In genomic region chr4:134913413-134913812, GRCm38 (mm10) we compare ENCODE assay signal across 8 mouse cellular contexts. TPM values are rescaled to one million over a fixed set of nuclear protein-coding genes. Genes with fewer than 3 reads are reported as not detected.
DNase-seq lines count a peak whose midpoint lies in the region; ATAC-seq and TF ChIP-seq lines count a peak whose summit lies in the region.

No protein-coding gene starts in this region.

- DNase-seq in 3T3-L1 (ENCODE audit: low read depth, low spot score): peak; percentile 85
- DNase-seq in Muller cell, postnatal 12 days (ENCODE audit: inconsistent ontology term): peak; percentile 21
- DNase-seq in cerebellum, postnatal 4 days (ENCODE audit: low spot score in 2 of 2): peak; percentile 49 to 75
- DNase-seq in gastrocnemius, postnatal 14 days: peak; percentile 72
- peak; percentile 74 for DNase-seq in kidney, adult 9 months
- DNase-seq in liver, postnatal 0 days: peak; percentile 90
- DNase-seq in thymus, postnatal 0 days (ENCODE audit: low spot score): peak; percentile 81

- no peaks in the 10 kb centered on the region for H3K9me3 ChIP-seq in liver, postnatal 0 days (ENCODE audit: low read length)
- peaks cover 4% of the 10 kb centered on the region; the same call in 1 of the 2 replicates for H3K9me3 ChIP-seq in neural tube, embryonic 12.5 days

- no peak for ATAC-seq in liver, postnatal 0 days
- no peak for ATAC-seq in neural tube, embryonic 12.5 days (ENCODE audit: low FRiP score, low read depth)

- no peak overlapping the region for H3K9ac ChIP-seq in liver, postnatal 0 days (replicated peaks)
- H3K9ac ChIP-seq in neural tube, embryonic 12.5 days: no peak overlapping the region

- WGBS in liver, postnatal 0 days (ENCODE audit: insufficient replicate concordance): 27% methylated on average over 3 of the region's 3 CpGs
- WGBS in neural tube, embryonic 12.5 days: 31% methylated on average over 3 of the region's 3 CpGs

- TF ChIP-seq EP300 in liver, postnatal 0 days (IDR thresholded peaks at IDR 0.05; ENCODE audit: low read depth): no peak

- TF ChIP-seq CTCF in liver, postnatal 0 days (IDR thresholded peaks at IDR 0.05; ENCODE audit: low read depth): peak; percentile 96

- H3K27ac ChIP-seq in liver, postnatal 0 days (ENCODE audit: low read depth): no peak overlapping the region
- no peak overlapping the region for H3K27ac ChIP-seq in neural tube, embryonic 12.5 days

- H3K4me1 ChIP-seq in liver, postnatal 0 days (ENCODE audit: insufficient read depth): peaks cover 38% of the 10 kb centered on the region
- H3K4me1 ChIP-seq in neural tube, embryonic 12.5 days: peaks cover 6% of the 10 kb centered on the region

- peak overlapping the region; percentile 65 for H3K4me3 ChIP-seq in liver, postnatal 0 days (ENCODE audit: low read depth, low read length)
- H3K4me3 ChIP-seq in neural tube, embryonic 12.5 days: 0 out of 2 replicates have a peak overlapping the region, but pooled peaks have one; percentile 87

- no peaks in the 10 kb centered on the region for H3K27me3 ChIP-seq in liver, postnatal 0 days (ENCODE audit: insufficient read depth, low read length)
- H3K27me3 ChIP-seq in neural tube, embryonic 12.5 days (replicated peaks): no peaks in the 10 kb centered on the region

- peaks cover 34% of the 10 kb centered on the region for H3K36me3 ChIP-seq in liver, postnatal 0 days (replicated peaks; ENCODE audit: insufficient read depth, low read length)
- H3K36me3 ChIP-seq in neural tube, embryonic 12.5 days: peaks cover 26% of the 10 kb centered on the region

- peak overlapping the region; percentile 78 for H3K4me2 ChIP-seq in liver, postnatal 0 days (ENCODE audit: low read depth, low read length)
- peak overlapping the region; percentile 74 for H3K4me2 ChIP-seq in neural tube, embryonic 12.5 days (replicated peaks)

- intact Hi-C loops in gastrocnemius, postnatal 14 days (cut with DNase I; ENCODE audit: low total_unique reads): no loop called here

RNA-seq across cellular contexts. Expression of gene Tmem50a, which starts 1.4 kb away (rescaled TPM):
- total RNA-seq in gastrocnemius, postnatal 14 days (2021): 10 to 100 TPM; 41.1 to 45.9 TPM
- 87.6 and 88.5 TPM in 2 replicates for polyA plus RNA-seq in liver, postnatal 0 days (2015; fragmentation: Nextera tagmentation; extraction: Ambion mirVana)
- 179 and 183 TPM in 2 replicates for polyA plus RNA-seq in neural tube, embryonic 12.5 days (2016; fragmentation: Nextera tagmentation; extraction: Ambion mirVana)
- 247 and 304 TPM in 2 replicates for polyA plus RNA-seq in thymus, postnatal 0 days (2015; fragmentation: Nextera tagmentation; extraction: Ambion mirVana)

RNA-seq across cellular contexts. Expression of gene Rsrp1, which starts 10.0 kb away (rescaled TPM):
- total RNA-seq in gastrocnemius, postnatal 14 days (2021): 100 to 1,000 TPM in 1 of 2 experiments, 10 to 100 TPM in 1; 76.9 to 163 TPM
- 185 and 225 TPM in 2 replicates for polyA plus RNA-seq in liver, postnatal 0 days (2015; fragmentation: Nextera tagmentation; extraction: Ambion mirVana)
- 470 and 511 TPM in 2 replicates for polyA plus RNA-seq in neural tube, embryonic 12.5 days (2016; fragmentation: Nextera tagmentation; extraction: Ambion mirVana)
- 822 and 855 TPM in 2 replicates for polyA plus RNA-seq in thymus, postnatal 0 days (2015; fragmentation: Nextera tagmentation; extraction: Ambion mirVana)

RNA-seq across cellular contexts. Expression of gene Syf2, which starts 17.3 kb away (rescaled TPM):
- total RNA-seq in gastrocnemius, postnatal 14 days (2021): 10 to 100 TPM; 34.1 to 39.6 TPM
- 46.9 and 52.9 TPM in 2 replicates for polyA plus RNA-seq in liver, postnatal 0 days (2015; fragmentation: Nextera tagmentation; extraction: Ambion mirVana)
- polyA plus RNA-seq in neural tube, embryonic 12.5 days (2016; fragmentation: Nextera tagmentation; extraction: Ambion mirVana): 82.6 and 85.0 TPM in 2 replicates
- polyA plus RNA-seq in thymus, postnatal 0 days (2015; fragmentation: Nextera tagmentation; extraction: Ambion mirVana): 171 and 176 TPM in 2 replicates

RNA-seq across cellular contexts. Expression of gene Rhd, which starts 49.1 kb away (rescaled TPM):
- under 1 TPM; 0.20 to 0.39 TPM for total RNA-seq in gastrocnemius, postnatal 14 days (2021)
- polyA plus RNA-seq in liver, postnatal 0 days (2015; fragmentation: Nextera tagmentation; extraction: Ambion mirVana): 207 and 214 TPM in 2 replicates
- 5.4 and 6.7 TPM in 2 replicates for polyA plus RNA-seq in neural tube, embryonic 12.5 days (2016; fragmentation: Nextera tagmentation; extraction: Ambion mirVana)
- polyA plus RNA-seq in thymus, postnatal 0 days (2015; fragmentation: Nextera tagmentation; extraction: Ambion mirVana): 0.34 and 0.45 TPM in 2 replicates

Comparison
In these comparisons a context has a peak if more than half of its experiments do, and no peak if none do; other contexts are left out.
1. DNase-seq: peak in every context shown above with its lines; median percentile 90 in liver, postnatal 0 days; 85 in 3T3-L1; 81 in thymus, postnatal 0 days; 74 in kidney, adult 9 months; 72 in gastrocnemius, postnatal 14 days; 62 in cerebellum, postnatal 4 days; 21 in Muller cell, postnatal 12 days.